Mouse (Mus musculus) lung, adult 2 months (tissue): ENCODE data around the gene Odf2l.

Experiments used
- CTCF ChIP-seq: fragments of 200-500 bp; IDR thresholded peaks from 2 replicates; pipeline ENCODE4 v1.5.1; 2011; ENCODE audit warnings: mild to moderate bottlenecking, low read length, control low read depth; ENCODE audit not compliant: insufficient read depth
- POLR2A ChIP-seq: fragments of 200-500 bp; IDR thresholded peaks from 2 replicates; pipeline ENCODE4 v1.6.1; 2011; ENCODE audit warnings: low read depth, mild to moderate bottlenecking, control low read depth, low read length, borderline replicate concordance; ENCODE audit errors: extremely low read depth

- TF ChIP-seq CTCF (no peak), POLR2A (no peak)
Measured at GRCm38 (mm10) chr3:145140236-145140635, 21.8 kb downstream of the Odf2l start.
